Mouse (Mus musculus): Measurements from ENCODE around the gene Marco.

GRCm38 (mm10) chr1:120529881-120530280 lies 25.1 kb upstream of the Marco start:
- no peak for TF ChIP-seq POLR2A (IDR thresholded peaks at IDR 0.05; ENCODE audit: insufficient read depth, low read depth, low read length)
- TF ChIP-seq CTCF (IDR thresholded peaks at IDR 0.05): no peak
- no peak for TF ChIP-seq EP300 (IDR thresholded peaks at IDR 0.05; ENCODE audit: insufficient read depth, low read depth, low read length)

All from heart, adult 2 months (tissue).